Mouse (Mus musculus) brain, embryonic 14.5 days (tissue): ENCODE data around the gene Megf11.

Experiments used
- CTCF ChIP-seq: fragments of 200-500 bp; IDR thresholded peaks from 2 replicates; pipeline ENCODE4 v1.5.1; 2012; ENCODE audit warnings: inconsistent platforms, mild to moderate bottlenecking, moderate library complexity, borderline replicate concordance; ENCODE audit not compliant: insufficient read depth, insufficient read length; ENCODE audit errors: extremely low read depth
- POLR2A ChIP-seq: fragments of 200-500 bp; IDR thresholded peaks from 2 replicates; pipeline ENCODE4 v1.6.1; 2012; ENCODE audit warnings: mild to moderate bottlenecking, inconsistent platforms, borderline replicate concordance; ENCODE audit not compliant: poor library complexity, insufficient read depth, insufficient read length, severe bottlenecking; ENCODE audit errors: extremely low read depth

DNA sequence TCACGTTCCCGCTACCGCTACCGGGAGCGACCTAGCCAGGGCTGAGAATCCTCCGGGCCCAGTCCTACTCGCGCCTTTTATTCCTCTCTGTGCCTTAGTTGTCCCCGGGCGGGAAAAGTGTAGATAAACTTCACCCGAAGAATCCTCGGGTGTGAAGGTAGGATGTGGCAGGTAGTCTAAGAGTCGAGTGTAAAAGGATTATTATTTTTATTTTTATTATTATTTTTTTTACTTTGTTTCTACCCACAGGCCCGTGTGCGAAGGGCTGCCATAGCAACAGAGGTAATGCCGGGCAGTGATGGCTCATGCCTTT is 44.2 kb upstream of the Megf11 start, which contains the start of gene Dis3l:
- TF ChIP-seq CTCF (no peak), POLR2A (no peak)
